Mouse (Mus musculus): ENCODE data around the gene Hdac1. TPM values are rescaled to one million over a fixed set of nuclear protein-coding genes. Genes with fewer than 3 reads are reported as not detected.

The Hdac1 gene
- polyA plus RNA-seq, 1 experiment, result 55.1 TPM

GRCm38 (mm10) chr4:129582251-129582650 lies 39.7 kb upstream of the Hdac1 start:
- WGBS, result 86% methylated on average over 1 of the region's 1 CpGs
- no peaks in the 10 kb centered on the region for H3K36me3 ChIP-seq (ENCODE audit: control insufficient read depth, insufficient read depth, low read length)
- H3K4me3 ChIP-seq (ENCODE audit: extremely low read depth, insufficient read depth, insufficient read length), result no peak overlapping the region
- no peak overlapping the region for H3K27ac ChIP-seq (ENCODE audit: insufficient read depth, low read length)
- H3K4me1 ChIP-seq (ENCODE audit: control insufficient read depth, insufficient read depth, insufficient read length), result peaks cover 7% of the 10 kb centered on the region; the same call in 1 of the 2 replicates
- no peaks in the 10 kb centered on the region for H3K27me3 ChIP-seq (ENCODE audit: control insufficient read depth, insufficient read depth, low read length)
- no peak for DNase-seq (ENCODE audit: low read depth in 1 of 2, low spot score in 2 of 2)
- no peak for TF ChIP-seq POLR2A (IDR thresholded peaks at IDR 0.05; ENCODE audit: low read depth, low read length)
- TF ChIP-seq CTCF (IDR thresholded peaks at IDR 0.05; ENCODE audit: extremely low read depth, insufficient read depth, insufficient read length, insufficient replicate concordance), result no peak

- peak; percentile 42 to 63 for DNase-seq (ENCODE audit: low read depth in 1 of 2, low spot score in 2 of 2)
- 29% methylated on average over 7 of the region's 7 CpGs for WGBS
Measured at GRCm38 (mm10) chr4:129580347-129580746, 37.8 kb upstream of the Hdac1 start.

GRCm38 (mm10) chr4:129578466-129578865 lies 36.0 kb upstream of the Hdac1 start, which contains the start of gene Fam167b:
TSS of gene Fam167b (minus strand) at chr4:129578549.
- Histone ChIP-seq H3K27ac (ENCODE audit: insufficient read depth, low read length) (peak within 1 kb of the TSS; percentile 13; the same call in 1 of the 2 replicates), H3K27me3 (ENCODE audit: control insufficient read depth, insufficient read depth, low read length) (no peaks in the 10 kb centered on the region), H3K4me1 (ENCODE audit: control insufficient read depth, insufficient read depth, insufficient read length) (peaks cover 19% of the 10 kb centered on the region; the same call in 1 of the 2 replicates), H3K36me3 (ENCODE audit: control insufficient read depth, insufficient read depth, low read length) (no peaks in the 10 kb centered on the region), H3K4me3 (ENCODE audit: extremely low read depth, insufficient read depth, insufficient read length) (0 out of 2 replicates have a peak within 1 kb of the TSS, but pooled peaks have one; percentile 29)
- no peak for DNase-seq (ENCODE audit: low read depth in 1 of 2, low spot score in 2 of 2)
- no peak for TF ChIP-seq CTCF (IDR thresholded peaks at IDR 0.05; ENCODE audit: extremely low read depth, insufficient read depth, insufficient read length, insufficient replicate concordance)
- no peak for TF ChIP-seq POLR2A (IDR thresholded peaks at IDR 0.05; ENCODE audit: low read depth, low read length)
- 78% methylated on average over 5 of the region's 5 CpGs for WGBS

More at GRCm38 (mm10) chr4:129580347-129580746, 37.8 kb upstream of the Hdac1 start:
- Histone ChIP-seq H3K27ac (ENCODE audit: insufficient read depth, low read length) (peak overlapping the region; percentile 74), H3K36me3 (ENCODE audit: control insufficient read depth, insufficient read depth, low read length) (no peaks in the 10 kb centered on the region), H3K4me3 (ENCODE audit: extremely low read depth, insufficient read depth, insufficient read length) (no peak overlapping the region), H3K4me1 (ENCODE audit: control insufficient read depth, insufficient read depth, insufficient read length) (peaks cover 8% of the 10 kb centered on the region; the same call in 1 of the 2 replicates), H3K27me3 (ENCODE audit: control insufficient read depth, insufficient read depth, low read length) (no peaks in the 10 kb centered on the region)
- TF ChIP-seq POLR2A (IDR thresholded peaks at IDR 0.05; ENCODE audit: low read depth, low read length) (no peak), CTCF (IDR thresholded peaks at IDR 0.05; ENCODE audit: extremely low read depth, insufficient read depth, insufficient read length, insufficient replicate concordance) (no peak)

GRCm38 (mm10) chr4:129577688-129578087 lies 35.2 kb upstream of the Hdac1 start:
- no peak overlapping the region for H3K4me3 ChIP-seq (ENCODE audit: extremely low read depth, insufficient read depth, insufficient read length)
- H3K36me3 ChIP-seq (ENCODE audit: control insufficient read depth, insufficient read depth, low read length), result no peaks in the 10 kb centered on the region
- peaks cover 26% of the 10 kb centered on the region; the same call in 1 of the 2 replicates for H3K4me1 ChIP-seq (ENCODE audit: control insufficient read depth, insufficient read depth, insufficient read length)
- no peaks in the 10 kb centered on the region for H3K27me3 ChIP-seq (ENCODE audit: control insufficient read depth, insufficient read depth, low read length)
- DNase-seq (ENCODE audit: low read depth in 1 of 2, low spot score in 2 of 2), result no peak
- H3K27ac ChIP-seq (ENCODE audit: insufficient read depth, low read length), result no peak overlapping the region
- WGBS, result 82% methylated on average over 7 of the region's 7 CpGs
- TF ChIP-seq CTCF (IDR thresholded peaks at IDR 0.05; ENCODE audit: extremely low read depth, insufficient read depth, insufficient read length, insufficient replicate concordance) (no peak), POLR2A (IDR thresholded peaks at IDR 0.05; ENCODE audit: low read depth, low read length) (no peak)

GRCm38 (mm10) chr4:129576863-129577491 lies 34.5 kb upstream of the Hdac1 start:
- 22% methylated on average over 21 of the region's 21 CpGs for WGBS
- peak in 1 of 2 experiments; percentile 79 for DNase-seq (ENCODE audit: low read depth in 1 of 2, low spot score in 2 of 2)
- H3K4me3 ChIP-seq (ENCODE audit: extremely low read depth, insufficient read depth, insufficient read length), result peak overlapping the region; percentile 29
- H3K27ac ChIP-seq (ENCODE audit: insufficient read depth, low read length), result peak overlapping the region; percentile 35
- no peaks in the 10 kb centered on the region for H3K36me3 ChIP-seq (ENCODE audit: control insufficient read depth, insufficient read depth, low read length)
- H3K27me3 ChIP-seq (ENCODE audit: control insufficient read depth, insufficient read depth, low read length), result no peaks in the 10 kb centered on the region
- H3K4me1 ChIP-seq (ENCODE audit: control insufficient read depth, insufficient read depth, insufficient read length), result peaks cover 26% of the 10 kb centered on the region; the same call in 1 of the 2 replicates
- TF ChIP-seq CTCF (IDR thresholded peaks at IDR 0.05; ENCODE audit: extremely low read depth, insufficient read depth, insufficient read length, insufficient replicate concordance), result peak; percentile 63
- TF ChIP-seq POLR2A (IDR thresholded peaks at IDR 0.05; ENCODE audit: low read depth, low read length), result no peak

GRCm38 (mm10) chr4:129575171-129575844 lies 32.8 kb upstream of the Hdac1 start:
- no peaks in the 10 kb centered on the region for H3K27me3 ChIP-seq (ENCODE audit: control insufficient read depth, insufficient read depth, low read length)
- DNase-seq (ENCODE audit: low read depth in 1 of 2, low spot score in 2 of 2), result peak; percentile 89 to 95
- 4% methylated on average over 7 of the region's 8 CpGs for WGBS
- peak overlapping the region; percentile 34 for H3K4me3 ChIP-seq (ENCODE audit: extremely low read depth, insufficient read depth, insufficient read length)
- peak; percentile 12 for TF ChIP-seq POLR2A (IDR thresholded peaks at IDR 0.05; ENCODE audit: low read depth, low read length)
- no peak for TF ChIP-seq CTCF (IDR thresholded peaks at IDR 0.05; ENCODE audit: extremely low read depth, insufficient read depth, insufficient read length, insufficient replicate concordance)
- H3K4me1 ChIP-seq (ENCODE audit: control insufficient read depth, insufficient read depth, insufficient read length), result peaks cover 25% of the 10 kb centered on the region; the same call in 1 of the 2 replicates
- H3K27ac ChIP-seq (ENCODE audit: insufficient read depth, low read length), result peak overlapping the region; percentile 98
- H3K36me3 ChIP-seq (ENCODE audit: control insufficient read depth, insufficient read depth, low read length), result no peaks in the 10 kb centered on the region
